Mouse (Mus musculus) adrenal gland, postnatal 4 days (tissue): ENCODE data around the gene Atp5c1. TPM values are rescaled to one million over a fixed set of nuclear protein-coding genes. Genes with fewer than 3 reads are reported as not detected.
A peak's percentile ranks its signal among the peaks of the same experiment; 100 is the strongest.

ENCODE experiments used
- DNase-seq, 2 experiments: peaks; one replicate each; pipeline ENCODE4 v3.0.0; 2021 to 2022; ENCODE audit warnings: low spot score in 2 of 2, mixed read lengths in 2 of 2
- total RNA-seq, 2 experiments: library from RNA; stranded (reverse); gene quantifications; 2 replicates each; pipeline ENCODE4 v1.2.3; 2021

Gene Atp5c1
- total RNA-seq, 2 experiments from 2014 or later = 368 to 376 TPM

DNA sequence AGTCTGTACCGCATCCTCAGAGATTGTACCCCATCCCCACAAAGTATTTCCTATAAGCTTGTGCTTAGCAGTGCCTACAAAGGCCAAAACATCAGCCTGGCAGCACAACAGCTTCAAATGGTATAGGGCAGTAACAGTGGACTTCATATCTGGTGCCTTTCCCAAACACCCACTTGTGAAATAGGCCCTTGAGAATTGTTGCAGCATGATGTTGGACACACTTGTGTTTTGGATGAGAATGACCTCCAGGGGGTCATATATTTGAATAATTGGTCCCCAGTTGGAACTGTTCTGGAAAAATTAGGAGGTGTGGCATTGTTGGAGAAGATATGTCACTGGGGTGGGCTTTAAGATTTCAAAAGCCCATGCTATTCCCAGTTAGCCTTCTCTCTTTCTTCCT, 28.3 kb downstream of the Atp5c1 start:
- no peak for DNase-seq

- DNase-seq = no peak
These were observed 29.4 kb downstream of the Atp5c1 start for GRCm38 (mm10) chr2:10050878-10051277.

GRCm38 (mm10) chr2:10049456-10049855, 30.9 kb downstream of the Atp5c1 start:
- DNase-seq = no peak

DNA sequence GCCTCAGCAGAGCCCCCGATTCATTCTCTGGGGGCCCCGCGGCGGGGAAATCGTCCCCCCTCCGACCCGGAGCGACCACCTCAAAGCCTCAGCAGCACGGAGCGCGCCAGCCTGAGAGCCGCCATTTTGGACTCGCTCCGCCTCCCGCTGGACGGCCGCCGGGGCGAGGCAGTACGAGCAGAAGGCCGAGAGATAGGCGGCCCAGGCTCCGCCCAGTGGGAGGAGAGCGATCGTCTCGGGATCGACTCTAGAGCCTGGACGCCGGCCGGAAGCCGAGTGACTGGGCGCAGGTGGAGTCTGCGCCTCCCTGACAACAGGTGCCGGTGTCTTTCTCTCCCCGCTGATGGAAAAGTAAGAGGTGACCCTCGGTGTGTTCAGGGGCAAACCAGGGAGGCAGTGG, 31.8 kb downstream of the Atp5c1 start, which contains the start of gene Taf3:
Gene Taf3 (minus strand): TSS at position 136 of the 400 bp plus-strand sequence.
- DNase-seq = peak; percentile 77 to 80

- DNase-seq = peak in 1 of 2 experiments; percentile 5
These were observed 32.4 kb downstream of the Atp5c1 start for GRCm38 (mm10) chr2:10047758-10048436.

- no peak for DNase-seq
These were observed 45.3 kb downstream of the Atp5c1 start for GRCm38 (mm10) chr2:10034976-10035375.

DNA sequence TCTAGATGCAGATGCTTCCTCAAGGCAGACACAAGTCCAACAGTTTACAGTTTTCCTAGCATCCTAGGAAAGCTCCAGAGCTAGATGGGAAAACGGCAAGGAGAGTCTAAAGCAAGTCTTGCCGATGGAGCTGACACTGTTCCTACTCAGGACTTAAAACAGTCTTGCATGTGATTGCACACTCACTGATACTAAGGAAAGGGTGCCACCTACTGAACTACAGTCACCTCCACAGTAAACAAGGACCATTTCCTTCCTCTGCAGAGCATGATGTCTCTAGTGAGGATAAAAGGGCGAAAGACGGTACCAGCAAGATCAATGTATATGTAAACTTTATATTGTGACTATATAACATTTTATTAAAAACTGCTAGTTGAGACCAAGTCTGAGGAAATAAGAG, 46.6 kb downstream of the Atp5c1 start:
- DNase-seq = no peak

DNA sequence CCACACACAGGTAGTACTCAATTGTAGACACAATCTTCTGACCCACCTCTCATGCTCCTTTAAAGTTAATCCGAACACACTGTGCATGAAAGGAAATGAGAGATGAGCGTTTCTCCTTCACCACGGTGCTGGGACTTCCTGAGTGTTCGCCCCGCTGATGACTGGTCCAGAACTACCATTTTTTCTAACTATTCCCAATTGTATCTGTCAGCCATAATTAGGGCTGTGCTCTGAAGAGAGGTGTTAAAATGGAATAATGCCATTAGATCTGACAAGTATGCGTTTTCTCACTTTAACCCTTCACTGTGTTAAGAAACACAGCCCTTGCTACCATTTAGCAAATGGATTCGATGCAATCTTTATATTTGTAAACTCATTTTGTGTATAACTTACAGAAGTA, 50.6 kb downstream of the Atp5c1 start:
- DNase-seq = no peak

DNA sequence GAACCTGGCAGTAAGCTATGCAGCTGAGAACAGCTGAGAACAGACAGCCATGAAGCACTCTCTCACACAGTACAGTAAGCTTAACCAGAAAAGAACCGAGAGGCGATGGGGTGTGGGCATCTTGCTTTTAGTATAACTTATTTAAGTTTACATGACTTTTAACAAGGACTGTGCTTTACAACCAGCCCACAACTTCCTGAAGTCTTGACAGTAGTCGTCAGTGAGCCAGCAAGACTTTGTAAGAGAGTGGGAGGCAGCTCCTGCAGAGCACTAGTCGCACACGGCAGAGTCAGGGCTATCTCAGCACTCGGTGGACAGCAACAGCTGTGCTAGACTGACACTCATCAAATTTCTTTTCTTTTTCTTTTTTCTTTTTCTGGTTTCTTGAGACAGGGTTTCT, 56.0 kb downstream of the Atp5c1 start:
- no peak for DNase-seq

GRCm38 (mm10) chr2:10021296-10021695, 59.0 kb downstream of the Atp5c1 start:
- DNase-seq = no peak

- no peak for DNase-seq
These were observed 65.2 kb downstream of the Atp5c1 start for GRCm38 (mm10) chr2:10014951-10015635.

- no peak for DNase-seq
These were observed 69.9 kb downstream of the Atp5c1 start for GRCm38 (mm10) chr2:10010263-10010909.

- no peak for DNase-seq
These were observed 70.5 kb downstream of the Atp5c1 start for GRCm38 (mm10) chr2:10009671-10010254.

DNA sequence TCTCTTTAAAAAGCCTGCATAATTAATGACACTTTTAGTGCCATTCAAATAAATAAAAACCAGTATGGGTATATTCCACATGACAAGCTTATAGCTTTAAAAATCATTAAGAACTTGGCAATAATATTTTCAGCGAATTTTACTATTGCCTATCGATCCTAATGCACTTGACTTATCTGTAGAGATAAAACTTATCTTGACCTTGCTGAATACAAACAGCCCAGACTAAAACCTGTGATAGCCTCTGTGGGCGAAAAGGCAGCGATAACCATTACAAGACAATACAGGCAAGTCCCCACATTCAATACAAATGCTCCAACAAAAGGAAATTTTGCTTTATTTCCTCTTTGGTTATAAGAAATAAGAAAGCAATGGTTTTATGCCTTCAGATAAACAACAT, 71.7 kb downstream of the Atp5c1 start:
- no peak for DNase-seq

Other genes starting within 250 kb of the Atp5c1 start
- gene 4930412O13Rik, start 199.3 kb downstream of the Atp5c1 start, total RNA-seq = 1 to 10 TPM; 4.4 to 6.5 TPM
- gene 9230102O04Rik, start 191.0 kb downstream of the Atp5c1 start, total RNA-seq = 1 to 10 TPM in 1 of 2 experiments, under 1 TPM in 1; 0.87 to 2.3 TPM
- 10 to 100 TPM; 28.0 to 37.3 TPM for gene Gata3, start 190.5 kb downstream of the Atp5c1 start, total RNA-seq
- 10 to 100 TPM; 11.2 to 11.9 TPM for gene Taf3, start 31.9 kb downstream of the Atp5c1 start, total RNA-seq
- gene Kin, start 83 bp upstream of the Atp5c1 start, total RNA-seq = 10 to 100 TPM; 21.2 to 25.5 TPM
- 100 to 1,000 TPM in 1 of 2 experiments, 10 to 100 TPM in 1; 12.4 to 193 TPM for gene Itih2, start 50.9 kb upstream of the Atp5c1 start, total RNA-seq
- 10 to 100 TPM; 25.3 to 28.2 TPM for gene Itih5, start 73.1 kb upstream of the Atp5c1 start, total RNA-seq